Comparison of ENCODE assay signal across 16 mouse cellular contexts in the genomic region with DNA sequence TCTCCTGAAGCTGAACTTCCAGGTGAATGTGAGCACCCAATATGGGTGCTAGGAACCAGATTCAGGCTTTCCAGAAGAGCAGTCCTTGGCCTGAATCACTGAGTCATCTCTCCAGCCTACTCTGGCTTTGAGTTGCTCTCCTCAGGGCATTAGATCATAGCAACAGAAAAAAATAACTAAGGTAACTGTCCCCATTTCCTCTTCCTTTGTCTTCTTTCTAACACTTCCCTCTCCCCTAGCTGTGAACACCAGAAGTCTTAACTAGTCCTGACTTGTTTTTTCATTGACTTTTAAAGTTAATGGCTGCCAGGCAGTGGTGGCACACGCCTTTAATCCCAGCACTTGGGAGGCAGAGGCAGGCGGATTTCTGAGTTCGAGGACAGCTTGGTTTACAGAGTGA.
"Had no signal": no experiment of that assay in that cellular context is flagged by ENCODE, and none has a peak within 500 bp of the region (broad histone marks: within the 10 kb centered on the region; RNA-seq: fewer than 3 reads in every experiment).

No protein-coding gene starts in this region.

- H3K27ac ChIP-seq: neural tube, embryonic 13.5 days; neural tube, embryonic 15.5 days; stomach, embryonic 15.5 days; stomach, postnatal 0 days had no signal

- H3K4me3 ChIP-seq: neural tube, embryonic 13.5 days; neural tube, embryonic 15.5 days; stomach, embryonic 15.5 days had no signal

- H3K9me3 ChIP-seq: neural tube, embryonic 13.5 days; neural tube, embryonic 15.5 days; stomach, embryonic 15.5 days had no signal

- H3K27me3 ChIP-seq: stomach, embryonic 15.5 days had no signal

- H3K36me3 ChIP-seq: neural tube, embryonic 13.5 days; neural tube, embryonic 15.5 days; stomach, embryonic 15.5 days had no signal

- DNase-seq: retina, postnatal 1 day; right cerebral cortex, adult 18-20 months; right cerebral cortex, postnatal 14 days; right cerebral cortex, postnatal 25 days; right cerebral cortex, postnatal 4 days; spleen, adult 18-20 months; thymus, adult 18-20 months; thymus, adult 2 months; thymus, postnatal 14 days; thymus, postnatal 25 days; thymus, postnatal 36 days; thymus, postnatal 4 days had no signal

- H3K4me2 ChIP-seq: neural tube, embryonic 13.5 days; neural tube, embryonic 15.5 days; stomach, embryonic 15.5 days had no signal

- H3K4me1 ChIP-seq: neural tube, embryonic 13.5 days; neural tube, embryonic 15.5 days; stomach, embryonic 15.5 days had no signal

- H3K9ac ChIP-seq: neural tube, embryonic 13.5 days; neural tube, embryonic 15.5 days; stomach, embryonic 15.5 days had no signal
